Mouse (Mus musculus): ENCODE measurements around the gene Bmp2.

- TF ChIP-seq MAX (IDR thresholded peaks at IDR 0.05; ENCODE audit: low read length) = no peak
- TF ChIP-seq CTCF (conservative IDR thresholded peaks at IDR 0.05 in 1 of 2, IDR thresholded peaks at IDR 0.05 in 1 of 2; ENCODE audit: low read depth in 2 of 2, low read length in 2 of 2) = no peak
- TF ChIP-seq ETS1 (conservative IDR thresholded peaks at IDR 0.05; ENCODE audit: low read depth, low read length) = no peak
- TF ChIP-seq USF1 (IDR thresholded peaks at IDR 0.05; ENCODE audit: low read depth, low read length) = no peak
- TF ChIP-seq POLR2A (IDR thresholded peaks at IDR 0.05; ENCODE audit: low read depth, low read length) = no peak
- no peak for TF ChIP-seq EP300 (IDR thresholded peaks at IDR 0.05; ENCODE audit: low read length)
- no peak for TF ChIP-seq BHLHE40 (IDR thresholded peaks at IDR 0.05; ENCODE audit: low read depth, low read length)
- TF ChIP-seq RCOR1 (conservative IDR thresholded peaks at IDR 0.05; ENCODE audit: low read depth, low read length) = no peak
- TF ChIP-seq ZMIZ1 (IDR thresholded peaks at IDR 0.05; ENCODE audit: low read depth, low read length) = no peak
- TF ChIP-seq ELF1 (IDR thresholded peaks at IDR 0.05; ENCODE audit: low read depth, low read length) = no peak
- TF ChIP-seq ZC3H11A (IDR thresholded peaks at IDR 0.05; ENCODE audit: low read depth, low read length) = no peak
- TF ChIP-seq HCFC1 (IDR thresholded peaks at IDR 0.05; ENCODE audit: low read depth, low read length) = no peak
- no peak for TF ChIP-seq SIN3A (IDR thresholded peaks at IDR 0.05; ENCODE audit: low read length)
- no peak for TF ChIP-seq MXI1 (IDR thresholded peaks at IDR 0.05; ENCODE audit: low read depth, low read length)
Observed at GRCm38 (mm10) chr2:133552031-133552841, at the start of gene Bmp2.
